Mouse (Mus musculus) central nervous system, embryonic 14 days (tissue): ENCODE measurements around the gene Rbm12. TPM values are rescaled to one million over a fixed set of nuclear protein-coding genes. Genes with fewer than 3 reads are reported as not detected.

Experiments used
- polyA plus RNA-seq: library from polyadenylated mRNA; depleted of rRNA; stranded (reverse); fragments of >200 nt; gene quantifications from 2 replicates; pipeline ENCODE4 v1.2.3, GENCODE M21; 2012; rRNA removed

Rbm12 gene
- polyA plus RNA-seq: 25.2 and 25.7 TPM in 2 replicates

GRCm38 (mm10) chr2:156111358-156112079 lies at the start of gene Rbm12, which contains the start of gene Cpne1:
Rbm12 (minus strand) TSS chr2:156111978.
Cpne1 (minus strand) TSS chr2:156111965.

GRCm38 (mm10) chr2:156143953-156144724 lies 32.4 kb upstream of the Rbm12 start, which contains the start of the genes Romo1 and Nfs1:
Romo1 (plus strand) TSS chr2:156144039.
Nfs1 (minus strand) TSS chr2:156144186.

GRCm38 (mm10) chr2:156126992-156127391 lies 15.2 kb upstream of the Rbm12 start, which contains the start of gene Gm28036:
Gm28036 (minus strand) TSS chr2:156127092.

DNA sequence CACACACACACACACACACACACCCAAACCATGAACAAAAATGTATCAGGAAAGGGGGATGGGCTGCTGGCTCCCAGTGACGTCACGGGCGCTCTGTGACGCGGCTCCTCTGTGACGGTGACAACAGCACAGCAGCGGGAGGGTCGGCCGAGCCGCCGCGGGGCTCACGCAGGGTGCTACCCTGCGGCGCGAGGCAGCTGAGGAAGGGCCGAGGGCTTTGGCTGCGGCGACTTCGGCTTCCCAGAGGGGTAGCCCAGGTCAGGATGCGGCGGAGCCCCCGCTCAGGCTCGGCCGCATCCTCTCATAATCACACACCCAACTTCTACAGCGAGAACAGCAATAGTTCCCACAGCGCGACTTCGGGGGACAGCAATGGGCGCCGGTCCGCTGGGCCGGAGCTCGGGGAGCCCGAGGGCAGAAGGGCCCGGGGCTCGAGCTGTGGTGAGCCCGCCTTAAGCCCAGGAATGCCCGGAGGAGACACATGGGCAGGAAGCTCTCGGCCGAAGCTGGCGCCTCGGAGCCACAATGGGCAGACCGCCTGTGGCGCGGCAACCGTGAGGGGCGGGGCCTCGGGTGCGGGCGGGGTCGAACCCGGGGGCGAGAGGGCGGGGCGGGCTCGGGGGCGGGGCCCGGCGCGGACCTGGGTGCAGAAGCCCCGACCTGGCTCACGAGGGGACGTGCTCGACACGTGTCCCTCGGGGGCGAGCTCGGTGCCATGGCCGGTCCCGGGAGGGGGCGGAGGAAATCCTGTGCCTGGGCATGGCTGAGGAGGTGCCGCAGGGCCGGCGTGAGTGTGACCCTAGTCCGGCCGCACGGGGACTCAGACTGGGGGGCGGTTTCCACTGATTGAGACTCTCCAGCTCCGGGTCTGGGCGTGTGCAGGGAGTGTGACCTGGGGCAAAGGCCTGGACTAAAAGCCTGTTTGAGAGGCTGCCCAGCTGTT lies 46.4 kb downstream of the Rbm12 start, which contains the start of gene Spag4:
Gene Spag4, plus strand, starts transcription at position 77 of the 943 bp plus-strand sequence.

DNA sequence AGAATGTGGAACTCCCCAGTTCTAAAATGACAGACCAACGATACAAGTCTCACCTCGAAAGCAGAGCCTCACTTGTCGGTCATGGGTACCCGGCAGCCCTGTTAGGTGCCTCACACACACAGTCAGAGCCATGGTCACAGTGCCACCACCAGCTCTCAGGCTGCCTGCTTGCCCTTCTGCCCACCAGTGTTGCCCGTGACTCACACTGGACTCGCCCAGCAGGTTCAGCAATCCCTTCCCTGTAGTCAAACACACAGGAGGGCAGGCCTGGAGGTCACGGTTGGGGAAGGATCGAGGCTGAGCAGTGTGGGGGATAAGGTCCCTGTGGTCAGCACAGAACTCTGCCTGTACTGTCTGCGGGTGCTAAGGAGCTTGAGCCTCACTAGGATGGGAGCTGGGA lies 59.0 kb downstream of the Rbm12 start, which contains the start of gene Fer1l4:
Gene Fer1l4, minus strand, starts transcription at position 132 of the 400 bp plus-strand sequence.

Other genes with a start within 250 kb of the Rbm12 start
- 48.4 and 50.8 TPM in 2 replicates for gene Uqcc1, start 181.7 kb downstream of the Rbm12 start, polyA plus RNA-seq
- gene Gm15557, start 171.2 kb downstream of the Rbm12 start, polyA plus RNA-seq: not detected in 2 replicates
- gene Gdf5, start 166.6 kb downstream of the Rbm12 start, polyA plus RNA-seq: 1.2 and 2.2 TPM in 2 replicates
- 23.8 and 26.5 TPM in 2 replicates for gene Cep250, start 155.5 kb downstream of the Rbm12 start, polyA plus RNA-seq
- gene 6430550D23Rik, start 104.0 kb downstream of the Rbm12 start, polyA plus RNA-seq: 3.9 and 4.1 TPM in 2 replicates
- gene Ergic3, start 103.9 kb downstream of the Rbm12 start, polyA plus RNA-seq: 364 and 378 TPM in 2 replicates
- 0.05 TPM in 2 replicates for gene Fer1l4, start 59.0 kb downstream of the Rbm12 start, polyA plus RNA-seq
- gene Spag4, start 46.8 kb downstream of the Rbm12 start, polyA plus RNA-seq: 9.0 and 11.0 TPM in 2 replicates
- 72.3 and 85.1 TPM in 2 replicates for gene Cpne1, start within 50 bp of the Rbm12 start, polyA plus RNA-seq
- gene Gm28036, start 15.1 kb upstream of the Rbm12 start, polyA plus RNA-seq: 12.9 and 13.2 TPM in 2 replicates
- 400 and 406 TPM in 2 replicates for gene Romo1, start 32.1 kb upstream of the Rbm12 start, polyA plus RNA-seq
- gene Nfs1, start 32.2 kb upstream of the Rbm12 start, polyA plus RNA-seq: 31.2 and 36.0 TPM in 2 replicates
- 194 and 214 TPM in 2 replicates for gene Rbm39, start 68.3 kb upstream of the Rbm12 start, polyA plus RNA-seq
- gene Phf20, start 84.5 kb upstream of the Rbm12 start, polyA plus RNA-seq: 26.2 and 28.2 TPM in 2 replicates
- 4.8 and 5.8 TPM in 2 replicates for gene Cnbd2, start 200.3 kb upstream of the Rbm12 start, polyA plus RNA-seq
- 109 and 118 TPM in 2 replicates for gene Scand1, start 200.7 kb upstream of the Rbm12 start, polyA plus RNA-seq